Mouse (Mus musculus): ENCODE data around the gene Gsdma2. TPM values are rescaled to one million over a fixed set of nuclear protein-coding genes. Genes with fewer than 3 reads are reported as not detected.

The Gsdma2 gene
- polyA plus RNA-seq, 1 experiment from 2014 or later: 0.14 TPM

DNA sequence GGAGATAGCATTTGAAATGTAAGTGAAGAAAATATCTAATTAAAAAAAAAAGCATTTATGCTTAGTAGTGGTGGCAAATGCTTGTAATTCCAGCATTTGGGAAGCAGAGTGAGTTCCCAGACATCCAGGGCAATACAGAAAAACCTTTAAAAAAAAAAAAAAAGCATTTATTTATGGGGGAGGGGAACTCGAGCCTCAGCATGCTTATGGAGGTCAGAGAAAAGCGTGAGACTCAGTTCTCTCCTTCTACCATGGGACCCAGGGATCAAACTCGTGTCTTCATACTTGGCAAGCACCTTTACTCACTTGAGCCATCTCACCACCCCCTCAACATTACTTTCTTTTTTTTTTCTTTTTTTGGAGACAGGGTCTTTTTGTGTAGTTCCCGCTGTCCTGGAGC, 34.6 kb downstream of the Gsdma2 start:
- no peaks in the 10 kb centered on the region for H3K9me3 ChIP-seq (ENCODE audit: control insufficient read depth)
- H3K36me3 ChIP-seq (ENCODE audit: control insufficient read depth, insufficient read depth): peaks cover 11% of the 10 kb centered on the region
- 76% methylated on average over 4 of the region's 4 CpGs for WGBS
- no peak for TF ChIP-seq CTCF (IDR thresholded peaks at IDR 0.05; ENCODE audit: low read depth)
- no peaks in the 10 kb centered on the region for H3K4me1 ChIP-seq (replicated peaks; ENCODE audit: control insufficient read depth, insufficient read depth, low read length)
- ATAC-seq: no peak
- H3K27me3 ChIP-seq (replicated peaks; ENCODE audit: control insufficient read depth, insufficient read depth, low read length): no peaks in the 10 kb centered on the region
- no peak overlapping the region for H3K9ac ChIP-seq (ENCODE audit: low read depth, low read length)
- H3K4me3 ChIP-seq (ENCODE audit: low read depth, low read length): no peak overlapping the region
- H3K27ac ChIP-seq (ENCODE audit: low read depth, low read length): no peak overlapping the region
- no peak overlapping the region; the same call in 1 of the 2 replicates for H3K4me2 ChIP-seq (replicated peaks; ENCODE audit: low read depth)

DNA sequence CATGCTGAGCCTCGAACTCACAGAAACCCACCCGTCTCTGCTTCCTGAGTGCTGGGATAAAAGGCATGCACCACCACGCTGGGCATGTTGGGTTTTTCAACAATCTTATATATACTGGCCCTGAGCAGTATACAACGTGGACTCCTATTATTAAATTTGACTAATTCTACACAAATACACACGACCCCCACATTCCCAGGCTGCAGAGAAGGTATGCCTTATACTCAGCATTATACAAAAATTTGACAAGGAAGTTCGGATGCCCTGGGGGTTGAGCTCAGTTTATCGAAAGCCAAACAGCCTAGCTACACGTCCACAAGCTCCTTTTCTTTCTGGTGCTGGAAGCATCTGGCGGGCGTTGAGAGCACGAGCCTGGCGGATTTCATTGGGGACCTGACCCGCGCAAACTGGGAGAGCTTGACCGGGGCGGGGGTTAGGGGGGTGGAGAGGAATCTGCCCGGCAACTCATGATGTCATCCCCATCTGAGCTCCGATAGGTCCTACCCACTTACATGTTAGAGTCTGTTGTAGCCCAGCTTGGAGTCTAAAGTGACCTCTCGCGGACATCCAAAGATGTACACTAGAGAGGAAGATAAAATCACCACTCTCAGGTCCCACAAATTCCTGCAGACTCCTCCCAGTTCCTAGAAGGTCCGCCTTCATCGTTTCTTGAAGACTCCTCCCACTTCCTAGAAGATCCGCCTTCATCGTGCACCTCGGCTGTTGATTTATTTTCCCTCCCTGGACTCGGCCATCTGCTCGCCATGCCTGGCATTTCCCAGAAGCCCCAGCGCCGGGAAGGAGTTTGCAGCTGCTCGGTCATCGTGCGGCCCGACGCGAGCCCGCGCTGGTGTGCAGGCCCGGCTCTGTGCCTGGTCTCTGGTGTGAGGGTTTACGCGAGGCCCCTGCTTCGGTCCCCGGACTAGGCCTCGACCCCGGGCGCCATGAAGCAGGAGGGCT, 35.5 kb downstream of the Gsdma2 start, which contains the start of gene Psmd3:
TSS of gene Psmd3 (plus strand) at position 769 of the 960 bp plus-strand sequence.
- H3K4me1 ChIP-seq (replicated peaks; ENCODE audit: control insufficient read depth, insufficient read depth, low read length): no peaks in the 10 kb centered on the region
- peak within 1 kb of the TSS; percentile 99 for H3K9ac ChIP-seq (ENCODE audit: low read depth, low read length)
- peak within 1 kb of the TSS; percentile 82 for H3K27ac ChIP-seq (ENCODE audit: low read depth, low read length)
- peak; percentile 92 for ATAC-seq
- H3K9me3 ChIP-seq (ENCODE audit: control insufficient read depth): no peaks in the 10 kb centered on the region
- H3K4me2 ChIP-seq (replicated peaks; ENCODE audit: low read depth): peak within 1 kb of the TSS; percentile 86
- TF ChIP-seq CTCF (IDR thresholded peaks at IDR 0.05; ENCODE audit: low read depth): peak; percentile 67
- WGBS: 3% methylated on average over 45 of the region's 45 CpGs
- no peaks in the 10 kb centered on the region for H3K27me3 ChIP-seq (replicated peaks; ENCODE audit: control insufficient read depth, insufficient read depth, low read length)
- H3K4me3 ChIP-seq (ENCODE audit: low read depth, low read length): peak within 1 kb of the TSS; percentile 95
- H3K36me3 ChIP-seq (ENCODE audit: control insufficient read depth, insufficient read depth): peaks cover 20% of the 10 kb centered on the region

DNA sequence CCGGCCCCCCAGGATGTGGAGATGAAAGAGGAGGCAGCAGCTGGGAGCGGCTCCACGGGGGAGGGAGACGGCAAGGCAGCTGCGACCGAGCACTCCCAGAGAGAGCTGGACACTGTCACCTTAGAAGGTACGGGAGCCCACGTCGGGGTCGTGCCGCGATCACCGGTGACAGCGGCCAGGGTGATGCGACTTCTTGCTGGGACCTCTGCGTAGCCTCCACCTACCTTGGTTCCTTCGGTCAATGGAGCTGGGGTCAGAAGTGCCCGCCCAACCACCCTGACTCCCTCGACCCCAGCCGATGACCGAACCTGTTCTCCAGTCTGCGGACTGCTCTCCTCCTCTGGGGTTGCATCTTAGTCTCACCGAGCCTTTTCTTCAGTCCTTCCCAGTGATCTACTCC, 36.3 kb downstream of the Gsdma2 start:
- H3K27me3 ChIP-seq (replicated peaks; ENCODE audit: control insufficient read depth, insufficient read depth, low read length): no peaks in the 10 kb centered on the region
- H3K4me2 ChIP-seq (replicated peaks; ENCODE audit: low read depth): peak overlapping the region; percentile 86
- peaks cover 26% of the 10 kb centered on the region for H3K36me3 ChIP-seq (ENCODE audit: control insufficient read depth, insufficient read depth)
- peak overlapping the region; percentile 99 for H3K9ac ChIP-seq (ENCODE audit: low read depth, low read length)
- H3K27ac ChIP-seq (ENCODE audit: low read depth, low read length): peak overlapping the region; percentile 82
- no peak for TF ChIP-seq CTCF (IDR thresholded peaks at IDR 0.05; ENCODE audit: low read depth)
- H3K4me1 ChIP-seq (replicated peaks; ENCODE audit: control insufficient read depth, insufficient read depth, low read length): no peaks in the 10 kb centered on the region
- WGBS: under 1% methylated on average over 23 of the region's 23 CpGs
- no peaks in the 10 kb centered on the region for H3K9me3 ChIP-seq (ENCODE audit: control insufficient read depth)
- peak overlapping the region; percentile 95 for H3K4me3 ChIP-seq (ENCODE audit: low read depth, low read length)
- 0 out of 2 replicates have a peak, but pooled peaks have one; percentile 3 for ATAC-seq

DNA sequence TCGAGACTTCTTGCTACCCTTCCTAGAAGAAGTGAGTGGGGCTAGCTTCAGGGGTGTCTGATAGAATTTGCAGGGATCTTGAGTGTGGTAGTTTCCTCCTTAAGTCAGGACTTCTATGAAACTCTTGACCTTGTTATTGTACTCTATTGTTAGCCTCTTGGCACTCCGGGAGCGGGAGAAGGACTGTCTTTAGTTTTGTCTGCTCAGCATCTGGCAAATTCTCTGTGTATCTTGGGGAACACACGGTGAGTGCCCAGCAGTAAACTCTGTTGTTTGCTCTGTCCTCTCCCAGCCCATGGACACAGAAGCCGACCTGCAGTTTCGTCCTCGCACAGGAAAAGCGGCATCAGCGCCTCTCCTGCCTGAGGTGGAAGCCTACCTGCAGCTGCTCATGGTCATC, 39.1 kb downstream of the Gsdma2 start:
- Histone ChIP-seq H3K9me3 (ENCODE audit: control insufficient read depth) (no peaks in the 10 kb centered on the region), H3K36me3 (ENCODE audit: control insufficient read depth, insufficient read depth) (peaks cover 50% of the 10 kb centered on the region), H3K4me2 (replicated peaks; ENCODE audit: low read depth) (no peak overlapping the region), H3K4me1 (replicated peaks; ENCODE audit: control insufficient read depth, insufficient read depth, low read length) (no peaks in the 10 kb centered on the region), H3K27ac (ENCODE audit: low read depth, low read length) (no peak overlapping the region; the same call in 1 of the 2 replicates), H3K9ac (ENCODE audit: low read depth, low read length) (no peak overlapping the region), H3K4me3 (ENCODE audit: low read depth, low read length) (no peak overlapping the region), H3K27me3 (replicated peaks; ENCODE audit: control insufficient read depth, insufficient read depth, low read length) (no peaks in the 10 kb centered on the region)
- no peak for ATAC-seq
- WGBS: 89% methylated on average over 9 of the region's 9 CpGs
- no peak for TF ChIP-seq CTCF (IDR thresholded peaks at IDR 0.05; ENCODE audit: low read depth)

DNA sequence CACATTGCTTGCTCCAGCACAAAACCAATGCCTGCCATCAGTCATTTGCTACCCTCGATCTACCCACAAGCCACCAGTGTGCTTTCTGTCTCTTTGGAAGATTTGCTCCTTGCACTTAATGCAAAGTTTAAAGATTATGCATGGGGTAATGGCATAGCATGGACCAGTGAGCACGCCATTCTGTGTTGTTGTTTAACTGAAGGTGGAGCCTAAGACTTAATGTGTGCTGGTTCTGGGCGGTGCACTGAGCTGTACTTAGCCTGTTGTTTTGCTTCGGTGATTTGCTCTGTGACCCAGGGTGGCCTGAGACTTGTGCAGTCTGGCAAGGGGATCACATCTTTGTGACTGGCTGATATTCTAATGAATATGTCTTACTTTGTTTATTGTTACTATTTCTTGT, 40.4 kb downstream of the Gsdma2 start:
- no peak for ATAC-seq
- H3K36me3 ChIP-seq (ENCODE audit: control insufficient read depth, insufficient read depth): peaks cover 63% of the 10 kb centered on the region
- H3K4me1 ChIP-seq (replicated peaks; ENCODE audit: control insufficient read depth, insufficient read depth, low read length): no peaks in the 10 kb centered on the region
- no peak overlapping the region for H3K4me3 ChIP-seq (ENCODE audit: low read depth, low read length)
- whole genome bisulfite sequencing: 71% methylated on average over 4 of the region's 4 CpGs
- no peak overlapping the region for H3K9ac ChIP-seq (ENCODE audit: low read depth, low read length)
- H3K27ac ChIP-seq (ENCODE audit: low read depth, low read length): no peak overlapping the region
- TF ChIP-seq CTCF (IDR thresholded peaks at IDR 0.05; ENCODE audit: low read depth): no peak
- no peaks in the 10 kb centered on the region for H3K9me3 ChIP-seq (ENCODE audit: control insufficient read depth)
- H3K4me2 ChIP-seq (replicated peaks; ENCODE audit: low read depth): no peak overlapping the region
- H3K27me3 ChIP-seq (replicated peaks; ENCODE audit: control insufficient read depth, insufficient read depth, low read length): no peaks in the 10 kb centered on the region

DNA sequence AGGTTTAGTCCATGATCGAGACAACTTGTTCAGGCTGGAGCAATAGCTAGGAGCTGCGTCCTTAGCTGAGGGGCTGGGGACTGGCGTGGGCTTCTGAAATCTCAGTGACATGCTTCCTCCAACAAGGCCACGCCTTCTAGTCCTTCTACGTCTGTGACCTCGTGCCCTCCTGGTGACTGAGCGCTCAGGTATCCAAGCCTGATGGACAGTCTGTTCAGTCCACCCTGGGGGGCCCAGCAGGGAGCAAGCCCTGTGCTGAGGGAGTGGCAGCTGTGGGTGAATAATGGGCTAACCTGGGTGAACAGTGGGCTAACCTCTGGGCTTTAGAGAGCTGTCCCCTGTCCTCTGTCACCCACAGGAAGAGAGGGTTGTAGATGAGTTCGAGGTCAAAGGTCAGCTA, 41.5 kb downstream of the Gsdma2 start:
- H3K4me2 ChIP-seq (replicated peaks; ENCODE audit: low read depth): no peak overlapping the region
- no peaks in the 10 kb centered on the region for H3K27me3 ChIP-seq (replicated peaks; ENCODE audit: control insufficient read depth, insufficient read depth, low read length)
- no peak overlapping the region for H3K9ac ChIP-seq (ENCODE audit: low read depth, low read length)
- H3K4me1 ChIP-seq (replicated peaks; ENCODE audit: control insufficient read depth, insufficient read depth, low read length): no peaks in the 10 kb centered on the region
- TF ChIP-seq CTCF (IDR thresholded peaks at IDR 0.05; ENCODE audit: low read depth): no peak
- no peak overlapping the region for H3K27ac ChIP-seq (ENCODE audit: low read depth, low read length)
- ATAC-seq: 0 out of 2 replicates have a peak, but pooled peaks have one; percentile 19
- H3K36me3 ChIP-seq (ENCODE audit: control insufficient read depth, insufficient read depth): peaks cover 73% of the 10 kb centered on the region
- WGBS: 70% methylated on average over 8 of the region's 8 CpGs
- no peak overlapping the region for H3K4me3 ChIP-seq (ENCODE audit: low read depth, low read length)
- H3K9me3 ChIP-seq (ENCODE audit: control insufficient read depth): no peaks in the 10 kb centered on the region
